Mouse (Mus musculus) myocyte (in vitro differentiated cells): ENCODE data around the gene Gm38100. TPM values are rescaled to one million over a fixed set of nuclear protein-coding genes. Genes with fewer than 3 reads are reported as not detected.

Experiments
- H3K27me3 ChIP-seq: one replicate; pipeline ENCODE4 v1.6.1; 2011; ENCODE audit not compliant: control insufficient read depth, insufficient read depth, insufficient read length
- H3K36me3 ChIP-seq: one replicate; pipeline ENCODE4 v1.6.1; 2011; ENCODE audit not compliant: control insufficient read depth, insufficient read depth
- H3K4me2 ChIP-seq: one replicate; pipeline ENCODE4 v1.6.1; 2011; ENCODE audit warnings: low read depth, control low read depth
- H3K4me3 ChIP-seq: one replicate; pipeline ENCODE4 v1.5.1; 2011; ENCODE audit warnings: mild to moderate bottlenecking, control low read depth, moderate library complexity
- H3K79me2 ChIP-seq: one replicate; pipeline ENCODE4 v1.6.1; 2011; ENCODE audit not compliant: control insufficient read depth, insufficient read depth
- H3ac ChIP-seq: one replicate; pipeline ENCODE4 v1.6.1; 2011; ENCODE audit not compliant: control insufficient read depth, insufficient read length
- CEBPB ChIP-seq: IDR thresholded peaks from 2 replicates; pipeline ENCODE4 v1.6.1; 2011; ENCODE audit warnings: mild to moderate bottlenecking, moderate library complexity; ENCODE audit not compliant: poor library complexity, insufficient read depth, severe bottlenecking
- E2F4 ChIP-seq: IDR thresholded peaks from one replicate; pipeline ENCODE4 v1.6.1; 2011; ENCODE audit warnings: mild to moderate bottlenecking, control low read depth, moderate library complexity; ENCODE audit not compliant: insufficient read depth
- MAX ChIP-seq: IDR thresholded peaks from one replicate; pipeline ENCODE4 v1.6.1; 2011; ENCODE audit warnings: low read depth, mild to moderate bottlenecking, control low read depth
- MYOD1 ChIP-seq, 3 experiments: IDR thresholded peaks; one replicate each; pipeline ENCODE4 v1.6.1; 2011; ENCODE audit warnings: control low read depth in 2 of 3, low read depth in 2 of 3, mild to moderate bottlenecking in 2 of 3, moderate library complexity in 1 of 3; ENCODE audit not compliant: insufficient read length in 2 of 3, control insufficient read depth in 1 of 3
- MYOG ChIP-seq, 3 experiments: IDR thresholded peaks; one replicate each; pipeline ENCODE4 v1.6.1; 2011; ENCODE audit warnings: control low read depth in 2 of 3, low read depth in 2 of 3, mild to moderate bottlenecking in 2 of 3; ENCODE audit not compliant: insufficient read length in 2 of 3, control insufficient read depth in 1 of 3, insufficient read depth in 1 of 3
- POLR2A ChIP-seq: IDR thresholded peaks from one replicate; pipeline ENCODE4 v1.6.1; 2011; ENCODE audit warnings: low read depth, mild to moderate bottlenecking, control low read depth, moderate library complexity; ENCODE audit not compliant: insufficient read length
- POLR2AphosphoS2 ChIP-seq: IDR thresholded peaks from one replicate; pipeline ENCODE4 v1.6.1; 2011; ENCODE audit warnings: low read depth, control low read depth; ENCODE audit not compliant: insufficient read length
- REST ChIP-seq: IDR thresholded peaks from one replicate; pipeline ENCODE4 v1.6.1; 2011; ENCODE audit warnings: mild to moderate bottlenecking, control low read depth, moderate library complexity; ENCODE audit not compliant: insufficient read depth, insufficient read length
- SRF ChIP-seq: IDR thresholded peaks from one replicate; pipeline ENCODE4 v1.6.1; 2011; ENCODE audit warnings: low read depth; ENCODE audit not compliant: control insufficient read depth, insufficient read length
- TCF12 ChIP-seq: IDR thresholded peaks from one replicate; pipeline ENCODE4 v1.6.1; 2011; ENCODE audit warnings: mild to moderate bottlenecking, control low read depth; ENCODE audit not compliant: poor library complexity, insufficient read depth, severe bottlenecking
- TCF3 ChIP-seq: IDR thresholded peaks from one replicate; pipeline ENCODE4 v1.6.1; 2011; ENCODE audit warnings: low read depth, control low read depth; ENCODE audit not compliant: insufficient read length
- USF1 ChIP-seq: IDR thresholded peaks from one replicate; pipeline ENCODE4 v1.6.1; 2011; ENCODE audit warnings: low read depth, mild to moderate bottlenecking, control low read depth, moderate library complexity
- polyA plus RNA-seq: library from polyadenylated mRNA; unstranded; fragments of >200 nt; fragmentation: generic; extraction: Trizol; gene quantifications from one replicate; pipeline ENCODE4 v1.2.1, GENCODE M21; 2012; ENCODE audit warnings: missing spikeins

The Gm38100 gene
- polyA plus RNA-seq, 1 experiment: not detected

GRCm38 (mm10) chr1:175913728-175914303 lies 6.3 kb upstream of the Gm38100 start:
- Histone ChIP-seq H3K4me2 (no peak overlapping the region), H3K27me3 (no peaks in the 10 kb centered on the region), H3K4me3 (no peak overlapping the region), H3K79me2 (no peaks in the 10 kb centered on the region), H3ac (no peak overlapping the region), H3K36me3 (no peaks in the 10 kb centered on the region)
- TF ChIP-seq MYOD1 (IDR thresholded peaks at IDR 0.05; ENCODE audit: control insufficient read depth in 1 of 3, insufficient read length in 2 of 3, low read depth in 2 of 3) (no peak), POLR2A (no peak), CEBPB (no peak)

- Histone ChIP-seq H3ac (no peak overlapping the region), H3K4me2 (no peak overlapping the region), H3K36me3 (no peaks in the 10 kb centered on the region), H3K27me3 (no peaks in the 10 kb centered on the region), H3K4me3 (no peak overlapping the region), H3K79me2 (no peaks in the 10 kb centered on the region)
- TF ChIP-seq MYOD1 (IDR thresholded peaks at IDR 0.05; ENCODE audit: control insufficient read depth in 1 of 3, insufficient read length in 2 of 3, low read depth in 2 of 3) (no peak), SRF (no peak), POLR2A (no peak), TCF3 (no peak)
Measured at GRCm38 (mm10) chr1:175921091-175921490, 962 bp downstream of the Gm38100 start.

DNA sequence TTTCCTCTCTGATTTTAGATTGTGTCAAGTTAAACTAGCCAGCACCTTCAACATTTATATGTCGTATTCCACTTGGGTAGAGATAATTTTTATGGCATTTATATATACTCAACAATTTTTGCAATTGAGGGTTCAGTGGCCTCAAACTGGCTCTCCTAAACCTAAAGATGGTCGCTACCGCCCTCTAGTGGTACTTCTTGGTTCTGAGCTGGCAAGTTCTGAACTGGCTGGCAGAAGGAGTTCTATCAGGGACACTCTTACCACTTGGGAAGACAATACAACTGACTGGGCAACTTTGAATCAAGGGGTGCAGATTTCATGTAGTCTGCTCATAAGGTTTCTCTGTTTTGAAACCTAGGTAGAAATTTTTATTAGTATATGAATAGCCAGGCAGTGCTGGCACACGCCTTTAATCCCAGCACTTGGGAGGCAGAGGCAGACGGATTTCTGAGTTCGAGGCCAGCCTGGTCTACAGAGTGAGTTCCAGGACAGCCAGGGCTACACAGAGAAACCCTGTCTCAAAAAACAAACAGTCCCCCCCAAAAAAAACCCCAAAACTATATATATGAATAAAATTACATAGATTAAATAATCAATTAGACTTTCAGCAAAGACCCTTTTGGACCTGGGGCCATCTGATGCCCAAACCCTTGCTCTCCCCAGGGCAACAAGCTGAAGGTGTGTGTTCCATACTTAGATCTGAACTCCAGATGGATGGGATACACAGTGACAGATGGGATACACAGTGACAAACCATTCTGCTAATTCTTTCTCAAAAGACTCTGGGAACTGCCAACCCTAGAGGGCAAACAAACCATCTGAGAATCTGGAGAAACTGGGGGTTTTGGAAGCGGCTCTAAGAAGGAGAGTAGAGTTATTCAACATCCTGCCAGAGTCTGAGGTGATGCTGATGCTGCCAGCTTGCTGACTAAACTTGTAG lies 4.0 kb downstream of the Gm38100 start:
- Histone ChIP-seq H3K4me2 (no peak overlapping the region), H3K79me2 (no peaks in the 10 kb centered on the region)

DNA sequence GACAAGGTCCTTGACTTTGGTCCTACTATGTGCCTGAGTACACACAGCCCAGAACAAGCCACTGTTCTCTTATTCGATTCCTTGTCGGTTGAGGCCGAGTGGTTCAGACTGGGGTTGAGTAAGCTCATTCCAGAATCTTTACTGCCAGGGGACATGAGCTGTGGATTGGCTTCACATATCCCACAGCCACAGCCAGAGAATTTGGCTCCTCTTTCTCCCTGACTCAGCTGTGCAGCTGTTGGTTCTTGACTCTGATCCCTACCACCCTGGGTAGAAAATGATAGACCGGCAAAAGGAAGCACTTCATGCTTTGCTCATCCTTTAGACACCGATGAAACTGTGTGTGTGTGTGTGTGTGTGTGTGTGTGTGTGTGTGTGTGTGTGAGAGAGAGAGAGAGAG lies 11.3 kb downstream of the Gm38100 start:
- no peaks in the 10 kb centered on the region for H3K79me2 ChIP-seq
- TF ChIP-seq MYOD1 (IDR thresholded peaks at IDR 0.05; ENCODE audit: control insufficient read depth in 1 of 3, insufficient read length in 2 of 3, low read depth in 2 of 3) (peak in 1 of 3 experiments; percentile 36), TCF12 (no peak), MYOG (IDR thresholded peaks at IDR 0.05; ENCODE audit: control insufficient read depth in 1 of 3, insufficient read depth in 1 of 3, insufficient read length in 2 of 3, low read depth in 2 of 3) (peak in 1 of 3 experiments; percentile 7)
- H3K36me3 ChIP-seq: no peaks in the 10 kb centered on the region
- H3ac ChIP-seq: no peak overlapping the region
- no peak overlapping the region for H3K4me3 ChIP-seq
- no peak overlapping the region for H3K4me2 ChIP-seq
- peaks cover 13% of the 10 kb centered on the region for H3K27me3 ChIP-seq

More for the DNA sequence above, 4.0 kb downstream of the Gm38100 start:
- no peak overlapping the region for H3K4me3 ChIP-seq
- no peaks in the 10 kb centered on the region for H3K36me3 ChIP-seq
- H3ac ChIP-seq: no peak overlapping the region
- H3K27me3 ChIP-seq: no peaks in the 10 kb centered on the region
- TF ChIP-seq MYOD1 (IDR thresholded peaks at IDR 0.05; ENCODE audit: control insufficient read depth in 1 of 3, insufficient read length in 2 of 3, low read depth in 2 of 3): no peak
- TF ChIP-seq TCF12: no peak
- no peak for TF ChIP-seq CEBPB
- no peak for TF ChIP-seq POLR2AphosphoS2
- TF ChIP-seq E2F4: no peak
- no peak for TF ChIP-seq POLR2A
- no peak for TF ChIP-seq MAX
- no peak for TF ChIP-seq SRF
- no peak for TF ChIP-seq TCF3
- no peak for TF ChIP-seq USF1
- TF ChIP-seq MYOG (IDR thresholded peaks at IDR 0.05; ENCODE audit: control insufficient read depth in 1 of 3, insufficient read depth in 1 of 3, insufficient read length in 2 of 3, low read depth in 2 of 3): no peak
- TF ChIP-seq REST: no peak

- H3ac ChIP-seq: no peak overlapping the region
- H3K27me3 ChIP-seq: peaks cover 17% of the 10 kb centered on the region
- no peaks in the 10 kb centered on the region for H3K36me3 ChIP-seq
- H3K4me2 ChIP-seq: peak overlapping the region; percentile 46
- TF ChIP-seq TCF3 (no peak), E2F4 (no peak), REST (no peak), POLR2AphosphoS2 (no peak), MYOD1 (IDR thresholded peaks at IDR 0.05; ENCODE audit: control insufficient read depth in 1 of 3, insufficient read length in 2 of 3, low read depth in 2 of 3) (no peak), MAX (no peak)
- no peak overlapping the region for H3K4me3 ChIP-seq
- H3K79me2 ChIP-seq: no peaks in the 10 kb centered on the region
Measured at GRCm38 (mm10) chr1:175936282-175936737, 16.2 kb downstream of the Gm38100 start.
